Mouse (Mus musculus) hindbrain, postnatal 0 days (tissue): ENCODE measurements at regions not wholly inside any gene's neighbourhood (a gene's known extent, or its start where the extent isn't known, plus 50 kb on each side); places are given as distances from the start of the nearest gene placed in this dataset.

Experiments
- ATAC-seq: fragments of 200-750 bp; cut with Nextera tagmentation; 2 replicates; pipeline ENCODE4 v1.8.0; 2017; ENCODE audit warnings: mild to moderate bottlenecking, moderate TSS enrichment, moderate library complexity
- DNase-seq: peaks from one replicate; pipeline ENCODE4 v3.0.0-alpha.2; 2015; ENCODE audit warnings: low spot score
- H3K27ac ChIP-seq: fragments of 300-500 bp; sonication (generic); 2 replicates; pipeline ENCODE4 v1.5.1; 2014; ENCODE audit warnings: mild to moderate bottlenecking
- H3K27me3 ChIP-seq: fragments of 300-500 bp; sonication (generic); 2 replicates; pipeline ENCODE4 v1.6.1; 2014; ENCODE audit warnings: low read length, mixed read lengths; ENCODE audit not compliant: insufficient read depth
- H3K36me3 ChIP-seq: fragments of 300-500 bp; sonication (generic); 2 replicates; pipeline ENCODE4 v1.6.1; 2014; ENCODE audit warnings: low read length, mixed read lengths; ENCODE audit not compliant: insufficient read depth
- H3K4me1 ChIP-seq: fragments of 300-500 bp; sonication (generic); 2 replicates; pipeline ENCODE4 v1.6.1; 2014; ENCODE audit warnings: antibody characterized with exemption, low read length, mixed read lengths; ENCODE audit not compliant: insufficient read depth
- H3K4me2 ChIP-seq: fragments of 300-500 bp; sonication (generic); 2 replicates; pipeline ENCODE4 v1.6.1; 2014; ENCODE audit warnings: low read depth, mild to moderate bottlenecking, low read length, moderate library complexity, mixed read lengths
- H3K4me3 ChIP-seq: fragments of 300-500 bp; sonication (generic); 2 replicates; pipeline ENCODE4 v1.5.1; 2014; ENCODE audit warnings: low read length
- H3K9ac ChIP-seq: fragments of 300-500 bp; sonication (generic); replicated peaks from 2 replicates; pipeline ENCODE4 v1.6.1; 2014; ENCODE audit warnings: mild to moderate bottlenecking, low read length, moderate library complexity, mixed read lengths
- H3K9me3 ChIP-seq: fragments of 300-500 bp; sonication (generic); 2 replicates; pipeline ENCODE4 v1.6.1; 2016; ENCODE audit warnings: low read length, mixed read lengths
- CTCF ChIP-seq: IDR thresholded peaks from 2 replicates; pipeline ENCODE4 v1.5.1; 2016; ENCODE audit warnings: antibody characterized with exemption, control low read depth, low read depth
- WGBS: fragments of 180-500 bp; shearing (Covaris S2); extraction: QIAGEN DNeasy Blood & Tissue Kit; methylation state at CpG from one replicate; pipeline ENCODE4 v1.1.7; 2014; 5-methylcytosine and 5-hydroxymethylcytosine counted together

GRCm38 (mm10) chr4:81005507-81006328 lies 95.3 kb downstream of the Lurap1l start:
- ATAC-seq (no peak), DNase-seq (peak; percentile 3)
- 32% methylated on average over 7 of the region's 7 CpGs for WGBS
- no peak for TF ChIP-seq CTCF
- H3K27me3 ChIP-seq = no peaks in the 10 kb centered on the region
- no peak overlapping the region for H3K4me3 ChIP-seq
- H3K4me1 ChIP-seq = no peaks in the 10 kb centered on the region
- no peaks in the 10 kb centered on the region for H3K36me3 ChIP-seq
- no peaks in the 10 kb centered on the region for H3K9me3 ChIP-seq
- no peak overlapping the region for H3K9ac ChIP-seq
- 0 out of 2 replicates have a peak overlapping the region, but pooled peaks have one; percentile 11 for H3K4me2 ChIP-seq
- no peak overlapping the region for H3K27ac ChIP-seq

- H3K9ac ChIP-seq = no peak overlapping the region
- no peak overlapping the region for H3K4me2 ChIP-seq
- DNase-seq (no peak), ATAC-seq (no peak)
- H3K27me3 ChIP-seq = no peaks in the 10 kb centered on the region
- TF ChIP-seq CTCF = no peak
- H3K4me1 ChIP-seq = no peaks in the 10 kb centered on the region
- no peak overlapping the region for H3K27ac ChIP-seq
- no peak overlapping the region for H3K4me3 ChIP-seq
- H3K9me3 ChIP-seq = no peaks in the 10 kb centered on the region
- no peaks in the 10 kb centered on the region for H3K36me3 ChIP-seq
- WGBS = 98% methylated on average over 1 of the region's 1 CpGs
Observed at GRCm38 (mm10) chr4:81006546-81006945, 96.1 kb downstream of the Lurap1l start.

- no peak for TF ChIP-seq CTCF
- Histone ChIP-seq H3K27me3 (no peaks in the 10 kb centered on the region), H3K9me3 (no peaks in the 10 kb centered on the region), H3K36me3 (no peaks in the 10 kb centered on the region), H3K9ac (no peak overlapping the region), H3K4me2 (no peak overlapping the region), H3K4me3 (no peak overlapping the region), H3K4me1 (no peaks in the 10 kb centered on the region), H3K27ac (no peak overlapping the region)
- ATAC-seq = no peak
- WGBS = 37% methylated on average over 2 of the region's 2 CpGs
- no peak for DNase-seq
Observed at GRCm38 (mm10) chr4:81021850-81022249, 111.4 kb downstream of the Lurap1l start.

- no peak for ATAC-seq
- Histone ChIP-seq H3K4me3 (no peak overlapping the region), H3K36me3 (no peaks in the 10 kb centered on the region), H3K27ac (no peak overlapping the region), H3K4me2 (no peak overlapping the region), H3K4me1 (no peaks in the 10 kb centered on the region), H3K27me3 (no peaks in the 10 kb centered on the region), H3K9me3 (no peaks in the 10 kb centered on the region), H3K9ac (no peak overlapping the region)
- no peak for DNase-seq
- WGBS = 74% methylated on average over 14 of the region's 14 CpGs
- no peak for TF ChIP-seq CTCF
Observed at GRCm38 (mm10) chr4:81023436-81023983, 113.1 kb downstream of the Lurap1l start.

GRCm38 (mm10) chr4:81027558-81027957 lies 117.1 kb downstream of the Lurap1l start:
- H3K4me1 ChIP-seq = no peaks in the 10 kb centered on the region
- TF ChIP-seq CTCF = no peak

GRCm38 (mm10) chr4:81030671-81031070 lies 120.2 kb downstream of the Lurap1l start:
- H3K4me2 ChIP-seq = no peak overlapping the region
- no peaks in the 10 kb centered on the region for H3K4me1 ChIP-seq
- no peak for ATAC-seq
- no peak for DNase-seq
- no peak for TF ChIP-seq CTCF
- H3K27me3 ChIP-seq = no peaks in the 10 kb centered on the region
- H3K9me3 ChIP-seq = 0 out of 2 replicates have a peak, but pooled peaks cover 2% of the 10 kb centered on the region
- H3K36me3 ChIP-seq = no peaks in the 10 kb centered on the region
- no peak overlapping the region for H3K27ac ChIP-seq
- 83% methylated on average over 3 of the region's 3 CpGs for WGBS
- no peak overlapping the region for H3K9ac ChIP-seq
- H3K4me3 ChIP-seq = no peak overlapping the region

More at GRCm38 (mm10) chr4:81027558-81027957, 117.1 kb downstream of the Lurap1l start:
- no peak overlapping the region for H3K27ac ChIP-seq
- no peaks in the 10 kb centered on the region for H3K36me3 ChIP-seq
- no peaks in the 10 kb centered on the region for H3K9me3 ChIP-seq
- H3K27me3 ChIP-seq = no peaks in the 10 kb centered on the region
- H3K4me2 ChIP-seq = no peak overlapping the region
- WGBS = 95% methylated on average over 1 of the region's 1 CpGs
- ATAC-seq (no peak), DNase-seq (no peak)
- no peak overlapping the region for H3K9ac ChIP-seq
- H3K4me3 ChIP-seq = no peak overlapping the region

- Histone ChIP-seq H3K4me2 (no peak overlapping the region), H3K4me3 (no peak overlapping the region), H3K27me3 (no peaks in the 10 kb centered on the region), H3K4me1 (no peaks in the 10 kb centered on the region), H3K9me3 (0 out of 2 replicates have a peak, but pooled peaks cover 2% of the 10 kb centered on the region), H3K36me3 (no peaks in the 10 kb centered on the region), H3K9ac (no peak overlapping the region), H3K27ac (no peak overlapping the region)
- DNase-seq (no peak), ATAC-seq (no peak)
- no peak for TF ChIP-seq CTCF
Observed at GRCm38 (mm10) chr4:81037336-81037902, 127.0 kb downstream of the Lurap1l start.
